Mouse (Mus musculus) thymus, postnatal 14 days (tissue): ENCODE data around the gene Uaca.
"Not testable (repeated sequence)": the region's sequence is repeated elsewhere in the genome, so short reads cannot be mapped to it uniquely, and the experiment has no call there.

ENCODE experiments used
- DNase-seq: peaks from one replicate; pipeline ENCODE4 v3.0.0; 2021

Gene Uaca

DNA sequence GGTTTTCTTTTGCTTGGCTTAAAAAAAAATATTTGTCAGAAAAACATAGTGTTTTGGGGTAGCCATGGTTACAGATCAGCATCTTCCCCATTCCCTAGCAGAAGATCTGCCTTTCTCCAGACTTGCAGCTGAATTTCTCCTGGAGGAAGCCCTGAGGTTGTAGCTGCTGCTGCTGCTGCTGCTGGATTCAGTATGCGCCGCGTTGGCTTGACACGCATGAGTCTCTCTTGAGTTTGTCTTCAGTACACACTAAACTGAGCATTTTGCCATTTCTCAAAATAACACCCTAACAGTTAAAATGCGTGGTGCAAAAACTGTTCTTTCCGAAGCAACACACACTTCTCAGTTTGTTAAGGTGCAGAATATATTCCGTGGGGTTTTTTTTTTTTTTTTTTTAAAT is 1.7 kb downstream of the Uaca start:
- no peak for DNase-seq

- no peak for DNase-seq
Observed at GRCm38 (mm10) chr9:60797126-60797525, 2.8 kb downstream of the Uaca start.

GRCm38 (mm10) chr9:60799061-60799460 is 4.7 kb downstream of the Uaca start:
- no peak for DNase-seq

DNA sequence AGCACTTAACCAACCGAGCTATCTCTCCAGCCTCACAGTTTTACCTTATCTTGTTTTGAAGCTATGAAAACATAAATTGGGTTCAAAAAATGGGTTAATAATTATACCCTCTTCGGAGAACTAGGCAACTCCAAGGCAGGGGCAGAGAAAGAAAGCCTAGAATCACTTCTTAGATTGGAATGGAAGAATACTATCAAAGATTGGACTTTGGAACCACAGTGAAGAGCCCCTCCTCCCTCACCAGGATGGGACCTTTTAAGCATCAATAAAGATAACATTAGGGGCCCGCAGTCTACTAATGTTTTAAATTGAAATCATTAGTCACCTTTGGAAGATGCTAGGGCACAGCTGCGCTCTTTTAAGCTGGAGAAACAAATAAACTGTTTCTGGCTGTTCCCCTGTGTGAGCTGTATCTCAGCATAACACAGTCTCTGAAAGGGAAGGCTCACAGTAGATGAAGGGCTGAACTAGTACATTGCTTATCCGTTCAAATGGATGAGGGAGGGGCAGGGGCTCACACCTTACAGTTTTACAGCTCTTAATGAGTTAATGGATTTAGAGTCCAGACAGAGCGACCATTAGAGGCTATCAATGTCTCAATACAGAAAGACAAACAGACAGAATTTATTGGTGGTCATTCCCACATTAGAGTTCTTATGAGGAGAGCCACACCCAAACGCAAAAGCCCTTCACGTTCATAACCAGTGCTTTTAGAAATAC is 6.5 kb downstream of the Uaca start:
- DNase-seq = no peak

DNA sequence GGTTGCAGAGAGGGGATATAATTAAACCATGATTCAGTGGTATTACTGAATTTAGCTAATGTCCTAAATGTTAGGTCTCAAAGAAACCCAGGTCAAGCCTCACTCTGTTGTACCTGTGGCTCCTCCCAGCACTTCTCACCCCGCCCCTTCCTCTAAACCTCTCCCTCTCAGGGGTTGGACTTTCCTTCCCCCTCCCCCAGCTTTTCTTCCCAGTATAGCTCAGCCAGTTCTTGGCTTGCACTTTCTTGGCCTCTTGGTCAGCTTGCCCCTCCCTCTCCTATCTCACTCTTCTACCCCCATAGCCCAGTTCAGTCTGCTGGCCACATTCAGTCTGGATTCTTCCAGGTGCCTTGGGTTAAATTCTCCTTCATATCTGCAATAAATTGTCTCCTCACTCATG is 7.4 kb downstream of the Uaca start:
- no peak for DNase-seq

GRCm38 (mm10) chr9:60802341-60802740 is 8.0 kb downstream of the Uaca start:
- DNase-seq = no peak

DNA sequence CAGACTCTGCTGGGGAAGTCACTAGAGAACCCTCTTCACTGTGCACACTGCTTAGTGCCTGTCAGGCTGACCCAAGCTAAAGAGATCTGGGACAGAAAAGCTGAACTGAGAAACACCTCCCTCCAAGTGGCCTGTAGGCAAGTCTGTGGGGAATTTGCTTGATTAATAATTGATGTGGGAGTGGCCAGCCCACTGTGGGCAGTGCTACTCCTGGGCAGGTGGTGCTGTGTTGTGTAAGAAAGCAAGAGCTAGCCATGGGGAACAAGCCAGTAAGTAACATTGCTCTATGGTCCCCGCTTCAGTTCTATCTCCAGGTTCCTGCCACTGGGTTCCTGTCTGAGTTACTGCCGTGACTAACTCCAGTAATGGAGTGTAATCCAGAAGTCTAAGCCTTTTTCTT is 11.7 kb downstream of the Uaca start:
- no peak for DNase-seq

DNA sequence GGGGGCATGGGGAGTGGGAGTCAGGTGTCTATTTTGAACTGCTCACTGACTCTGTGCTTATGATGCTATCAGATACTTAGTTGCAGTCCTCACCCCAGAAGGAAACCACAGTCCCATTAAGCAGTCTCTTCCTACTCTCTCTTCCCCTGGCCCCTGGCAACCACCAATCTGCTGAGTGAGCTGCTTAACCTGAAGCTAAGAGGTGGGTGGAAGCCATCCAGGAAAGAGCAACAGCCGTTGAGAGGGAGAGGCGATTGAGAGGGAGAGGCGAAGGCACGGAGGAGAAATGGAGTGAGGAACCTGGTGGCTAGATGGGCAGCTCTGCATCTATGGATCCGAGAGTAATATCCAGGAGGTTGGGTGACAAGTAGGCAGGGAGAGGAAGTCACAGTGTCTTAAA is 13.7 kb downstream of the Uaca start:
- no peak for DNase-seq

DNA sequence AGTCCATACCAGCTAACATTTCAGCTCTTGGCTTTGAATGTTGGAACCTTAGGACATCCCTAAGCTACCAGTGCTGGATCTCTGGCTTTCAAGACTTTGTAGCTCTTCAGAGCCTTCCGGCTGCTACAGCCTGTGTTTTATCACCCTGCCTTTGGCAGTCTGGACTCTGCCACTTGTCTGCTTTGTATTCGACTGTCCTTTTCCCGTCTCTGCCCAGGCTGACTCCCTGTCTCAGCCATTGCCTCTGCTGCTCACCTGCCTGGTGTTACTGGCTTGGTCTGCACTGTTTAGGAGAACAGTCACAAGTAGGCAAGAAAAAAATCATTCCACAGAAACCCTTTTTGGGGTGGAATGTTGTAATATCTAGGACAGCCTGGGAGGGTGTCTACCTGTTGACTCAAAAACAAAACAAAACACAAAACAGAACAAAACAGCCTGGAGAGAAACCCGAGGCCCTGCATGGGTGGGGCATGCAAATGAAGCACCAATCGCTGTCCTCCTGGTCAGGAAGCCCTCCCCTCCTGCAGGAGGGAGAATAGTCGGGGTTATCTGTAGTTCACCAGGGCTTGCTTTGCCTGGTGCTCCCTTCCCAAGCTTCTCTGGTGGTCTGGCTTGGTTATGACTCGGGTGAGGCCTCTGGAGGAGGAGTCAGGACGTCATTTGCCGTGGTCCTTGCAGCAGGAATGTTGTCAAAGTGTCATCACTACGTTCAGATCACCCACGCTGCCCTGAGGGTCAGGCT is 19.0 kb downstream of the Uaca start:
- DNase-seq = peak; percentile 38

GRCm38 (mm10) chr9:60815502-60815901 is 21.2 kb downstream of the Uaca start:
- no peak for DNase-seq

DNA sequence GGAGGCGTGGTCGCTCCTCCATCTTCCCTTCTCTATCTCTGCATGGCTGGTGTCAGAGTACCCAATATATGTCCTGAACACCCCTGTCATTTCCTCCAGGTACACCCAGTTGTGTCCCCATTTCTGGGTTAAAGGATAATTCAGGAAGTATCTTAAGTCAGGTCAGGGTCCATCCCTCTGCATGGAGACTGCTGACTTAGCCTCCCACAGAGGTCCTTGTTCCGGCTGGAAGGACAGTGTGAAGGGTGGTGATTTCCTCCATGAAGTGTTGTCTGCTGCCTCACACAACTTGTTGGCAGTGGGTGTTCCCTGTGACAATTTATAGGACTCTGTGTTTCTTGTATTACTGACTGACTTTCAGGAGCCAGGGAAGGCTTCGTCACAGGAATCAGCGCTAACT is 23.2 kb downstream of the Uaca start:
- no peak for DNase-seq

GRCm38 (mm10) chr9:60818582-60818981 is 24.2 kb downstream of the Uaca start:
- not testable (repeated sequence) for DNase-seq

GRCm38 (mm10) chr9:60819340-60819739 is 25.0 kb downstream of the Uaca start:
- DNase-seq = peak; percentile 33

GRCm38 (mm10) chr9:60821501-60821900 is 27.2 kb downstream of the Uaca start:
- DNase-seq = no peak

DNA sequence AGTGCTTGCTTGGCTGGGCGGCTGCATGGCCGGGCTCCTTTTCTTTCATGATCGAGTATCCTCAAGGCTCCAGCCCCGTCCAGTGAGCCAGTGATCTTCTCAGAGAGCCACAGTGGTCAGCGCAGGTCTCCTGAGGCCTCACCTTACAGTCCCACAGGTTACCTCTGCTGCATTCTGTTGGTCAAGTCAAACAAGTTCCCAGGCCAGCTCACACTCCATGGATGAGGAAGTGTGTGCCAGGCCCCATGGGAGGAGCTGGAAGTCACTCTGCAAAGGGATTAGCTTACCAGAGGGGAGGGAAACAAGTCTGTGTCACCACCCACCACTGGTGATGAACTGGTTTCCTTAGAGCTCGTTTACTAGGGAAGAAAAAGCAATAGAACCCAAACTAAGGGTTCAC is 28.3 kb downstream of the Uaca start:
- no peak for DNase-seq

DNA sequence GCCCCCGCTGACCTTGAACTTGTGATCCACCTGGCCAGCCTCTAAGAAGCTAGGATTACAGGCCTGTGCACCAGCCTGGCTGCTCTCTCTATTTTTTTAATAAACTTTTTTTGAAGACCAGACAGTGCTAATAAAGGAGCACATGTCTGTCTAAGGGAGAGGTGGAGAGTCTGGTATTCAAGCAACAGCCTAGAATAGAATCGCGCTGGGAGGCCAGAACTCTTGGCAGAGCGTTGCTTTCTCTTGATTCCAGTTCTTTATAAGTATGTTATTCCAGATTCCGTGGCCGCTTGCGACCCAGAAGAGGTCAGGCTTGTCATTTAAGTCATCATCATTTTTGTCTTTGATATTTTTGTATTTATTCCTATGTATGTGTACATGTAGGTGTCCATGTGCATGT is 31.2 kb downstream of the Uaca start:
- no peak for DNase-seq

GRCm38 (mm10) chr9:60826759-60827158 is 32.4 kb downstream of the Uaca start:
- DNase-seq = no peak

DNA sequence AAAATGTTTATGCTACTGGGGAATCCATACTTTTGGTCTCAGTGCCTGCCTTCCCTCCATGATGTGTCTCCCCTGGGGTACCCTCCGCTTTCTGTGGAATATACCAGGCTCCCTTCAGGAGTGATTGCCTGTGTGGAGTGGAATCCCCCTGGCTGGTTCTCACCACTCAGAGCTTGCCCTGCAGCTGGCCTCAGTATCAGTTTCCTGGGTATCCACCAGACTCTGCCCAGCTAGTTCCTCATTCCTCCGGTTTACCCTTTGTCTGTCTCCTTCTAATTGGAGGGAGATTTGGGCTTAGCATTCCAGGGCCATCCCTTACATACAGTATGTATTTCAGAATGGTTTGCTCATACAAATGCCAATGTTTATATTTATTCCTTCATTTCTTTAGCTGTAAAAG is 33.9 kb downstream of the Uaca start:
- DNase-seq = no peak

GRCm38 (mm10) chr9:60829610-60830009 is 35.3 kb downstream of the Uaca start:
- no peak for DNase-seq

GRCm38 (mm10) chr9:60830079-60830478 is 35.7 kb downstream of the Uaca start:
- DNase-seq = no peak

GRCm38 (mm10) chr9:60832233-60832632 is 37.9 kb downstream of the Uaca start:
- DNase-seq = no peak

DNA sequence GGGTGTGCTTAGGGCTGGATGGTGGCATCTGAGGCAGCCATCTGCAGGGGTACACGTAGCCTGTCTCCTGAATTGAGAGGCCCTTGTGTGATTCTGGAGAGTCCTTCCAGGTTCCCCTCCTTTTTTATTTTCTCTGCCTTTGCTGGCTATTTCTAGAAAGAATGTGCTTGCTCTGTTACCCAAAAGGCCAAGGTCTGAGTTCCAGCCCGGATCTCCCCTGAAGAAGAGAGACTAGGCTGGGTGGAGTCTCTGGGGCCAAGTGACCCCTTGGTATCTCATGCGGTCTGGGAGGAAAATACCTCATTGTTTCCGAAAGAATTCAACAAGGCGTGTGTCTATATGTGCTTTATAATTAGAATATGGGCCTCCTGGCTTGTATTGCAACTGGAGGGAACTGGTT is 41.8 kb downstream of the Uaca start:
- DNase-seq = no peak

- no peak for DNase-seq
Observed at GRCm38 (mm10) chr9:60837078-60837448, 42.7 kb downstream of the Uaca start.

DNA sequence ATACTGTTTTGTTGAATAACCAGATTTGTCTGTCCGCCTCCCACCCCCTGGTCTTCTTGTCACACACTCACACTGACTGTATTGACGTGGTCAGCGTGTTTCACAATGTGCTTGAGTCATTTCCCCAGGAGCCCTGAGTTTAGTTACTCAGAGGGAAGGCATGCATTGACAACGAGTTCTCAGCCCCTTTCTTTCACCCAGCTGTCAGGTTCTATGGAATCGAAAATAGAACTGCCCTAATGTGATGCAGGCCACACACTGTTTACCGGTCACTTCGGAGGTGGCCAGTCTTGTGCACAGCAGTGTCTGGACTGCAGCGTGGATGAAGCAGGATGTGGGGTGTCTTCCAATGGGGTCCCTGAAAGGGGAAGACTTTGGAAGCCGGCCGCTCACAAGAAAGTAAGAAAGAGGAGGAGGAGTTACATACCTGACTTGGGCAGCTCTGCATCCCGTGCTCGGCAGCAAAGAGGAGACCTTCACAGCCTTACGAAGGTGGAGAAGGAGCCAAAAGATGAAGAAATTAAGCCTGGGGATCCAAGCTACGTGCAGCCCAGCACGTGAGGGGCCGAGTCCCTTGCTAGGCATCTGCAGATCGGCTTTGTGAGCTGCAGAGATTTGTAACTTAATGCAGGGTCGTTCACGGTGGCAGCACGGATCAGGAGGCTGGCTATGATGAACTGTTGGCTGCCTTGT is 43.3 kb downstream of the Uaca start:
- DNase-seq = no peak
